ENCODE assay signal across 27 mouse cellular contexts in the genomic region with DNA sequence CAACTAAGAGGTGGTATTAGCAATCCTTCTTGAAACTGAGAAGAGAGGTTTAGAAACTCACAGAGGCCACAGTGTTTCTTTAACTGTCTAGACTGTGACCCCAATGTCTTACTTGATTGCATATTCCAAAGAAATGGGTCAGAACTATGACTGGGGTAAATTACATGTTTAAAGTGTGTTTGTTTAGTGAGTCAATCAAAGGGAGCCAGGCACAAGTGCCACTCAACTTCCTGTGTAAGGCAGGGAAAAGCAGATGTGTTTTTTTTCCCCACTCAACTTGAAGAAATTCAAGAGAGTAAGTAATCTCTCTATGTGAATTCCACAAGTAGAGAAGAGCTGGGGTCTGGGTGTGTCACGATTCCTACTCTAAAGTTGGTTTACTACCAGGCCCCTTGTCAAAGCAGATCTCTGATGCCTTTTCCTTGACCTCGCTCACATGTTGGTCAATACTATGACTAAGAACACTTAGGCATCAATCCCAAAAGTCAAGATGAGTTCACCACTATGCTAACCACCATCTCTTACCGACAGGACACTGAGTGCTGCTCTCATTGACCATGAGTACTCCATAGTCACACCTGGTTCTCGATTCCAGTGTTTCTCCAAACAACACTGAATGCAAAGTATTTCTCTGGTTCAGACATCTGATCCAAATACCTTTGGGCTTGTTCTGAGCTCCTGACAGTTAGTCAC. TPM values are rescaled to one million over a fixed set of nuclear protein-coding genes. Genes with fewer than 3 reads are reported as not detected.
DNase-seq lines count a peak whose midpoint lies in the region; ATAC-seq and TF ChIP-seq lines count a peak whose summit lies in the region.
"Had no signal": no experiment of that assay in that cellular context is flagged by ENCODE, and none has a peak within 500 bp of the region (broad histone marks: within the 10 kb centered on the region; RNA-seq: fewer than 3 reads in every experiment).

No protein-coding gene starts in this region.

- no peaks in the 10 kb centered on the region for H3K9me3 ChIP-seq in lung, postnatal 0 days (ENCODE audit: low read length)
- H3K9me3 ChIP-seq in stomach, postnatal 0 days (ENCODE audit: control insufficient read depth, low read length) = no peaks in the 10 kb centered on the region
- no peaks in the 10 kb centered on the region for H3K9me3 ChIP-seq in hindbrain, embryonic 13.5 days
- no peaks in the 10 kb centered on the region for H3K9me3 ChIP-seq in hindbrain, embryonic 14.5 days (ENCODE audit: control insufficient read depth, low read length)
- H3K9me3 ChIP-seq: heart, embryonic 12.5 days; hindbrain, embryonic 15.5 days; limb, embryonic 12.5 days; neural tube, embryonic 13.5 days had no signal

- H3K4me2 ChIP-seq in lung, postnatal 0 days (replicated peaks; ENCODE audit: low read depth, low read length) = no peak overlapping the region
- H3K4me2 ChIP-seq in stomach, postnatal 0 days (replicated peaks; ENCODE audit: low read depth) = no peak overlapping the region
- no peak overlapping the region for H3K4me2 ChIP-seq in hindbrain, embryonic 13.5 days
- no peak overlapping the region for H3K4me2 ChIP-seq in hindbrain, embryonic 14.5 days (replicated peaks)
- H3K4me2 ChIP-seq: heart, embryonic 12.5 days; hindbrain, embryonic 15.5 days; limb, embryonic 12.5 days; liver, embryonic 15.5 days; midbrain, embryonic 11.5 days; neural tube, embryonic 13.5 days had no signal

- no peaks in the 10 kb centered on the region for H3K27me3 ChIP-seq in lung, postnatal 0 days (replicated peaks; ENCODE audit: insufficient read depth, low read length)
- no peaks in the 10 kb centered on the region for H3K27me3 ChIP-seq in stomach, postnatal 0 days (ENCODE audit: control insufficient read depth, insufficient read depth, low read length)
- H3K27me3 ChIP-seq in hindbrain, embryonic 13.5 days = no peaks in the 10 kb centered on the region
- H3K27me3 ChIP-seq in hindbrain, embryonic 14.5 days (ENCODE audit: control insufficient read depth, insufficient read depth, low read length) = no peaks in the 10 kb centered on the region
- H3K27me3 ChIP-seq: heart, embryonic 12.5 days; hindbrain, embryonic 15.5 days; limb, embryonic 12.5 days; liver, embryonic 15.5 days; neural tube, embryonic 13.5 days had no signal

- no peak for TF ChIP-seq POLR2A in embryonic fibroblast, embryonic 13.5 days (IDR thresholded peaks at IDR 0.05; ENCODE audit: low read depth, low read length)

- DNase-seq in 3134 (ENCODE audit: extremely low read depth, insufficient read length, low spot score) = peak; percentile 49
- DNase-seq in lung, postnatal 0 days (ENCODE audit: low spot score) = peak; percentile 88
- peak; percentile 9 to 46 for DNase-seq in lung, postnatal 4 days
- DNase-seq in stomach, postnatal 0 days (ENCODE audit: low spot score) = no peak
- no peak for DNase-seq in hindbrain, embryonic 14.5 days (ENCODE audit: low spot score)
- DNase-seq: adrenal gland, adult 2 months; adrenal gland, postnatal 36 days; cerebellum, adult 8-10 months; cerebellum, postnatal 25 days; gastrocnemius, adult 2 months; heart, adult 2 months; heart, postnatal 4 days; kidney, adult 11 months; kidney, postnatal 14 days; right cerebral cortex, postnatal 4 days; thymus, postnatal 14 days had no signal

- WGBS in lung, postnatal 0 days = 65% methylated on average over 4 of the region's 4 CpGs
- WGBS in stomach, postnatal 0 days = 77% methylated on average over 4 of the region's 4 CpGs
- WGBS in hindbrain, embryonic 13.5 days = 91% methylated on average over 4 of the region's 4 CpGs
- 94% methylated on average over 4 of the region's 4 CpGs for WGBS in hindbrain, embryonic 14.5 days

- no peak for TF ChIP-seq CTCF in embryonic fibroblast, embryonic 13.5 days (IDR thresholded peaks at IDR 0.05; ENCODE audit: borderline replicate concordance, insufficient read depth, low read length)
- TF ChIP-seq CTCF in lung, postnatal 0 days (IDR thresholded peaks at IDR 0.05) = no peak
- no peak for TF ChIP-seq CTCF in stomach, postnatal 0 days (IDR thresholded peaks at IDR 0.05; ENCODE audit: low read depth)

- peaks cover 11% of the 10 kb centered on the region for H3K4me1 ChIP-seq in embryonic fibroblast, embryonic 13.5 days (ENCODE audit: control insufficient read depth, insufficient read depth, low read length)
- no peaks in the 10 kb centered on the region for H3K4me1 ChIP-seq in lung, postnatal 0 days (ENCODE audit: insufficient read depth, low read depth, low read length)
- H3K4me1 ChIP-seq in stomach, postnatal 0 days (replicated peaks; ENCODE audit: control insufficient read depth, insufficient read depth) = no peaks in the 10 kb centered on the region
- H3K4me1 ChIP-seq in hindbrain, embryonic 13.5 days (replicated peaks) = no peaks in the 10 kb centered on the region
- H3K4me1 ChIP-seq in hindbrain, embryonic 14.5 days (replicated peaks; ENCODE audit: control insufficient read depth, insufficient read depth, low read length) = no peaks in the 10 kb centered on the region
- H3K4me1 ChIP-seq: heart, embryonic 12.5 days; hindbrain, embryonic 15.5 days; limb, embryonic 12.5 days; liver, embryonic 15.5 days; neural tube, embryonic 13.5 days had no signal

- H3K9ac ChIP-seq in lung, postnatal 0 days (replicated peaks; ENCODE audit: low read depth) = no peak overlapping the region
- no peak overlapping the region for H3K9ac ChIP-seq in stomach, postnatal 0 days (ENCODE audit: low read length)
- H3K9ac ChIP-seq in hindbrain, embryonic 13.5 days = no peak overlapping the region
- no peak overlapping the region for H3K9ac ChIP-seq in hindbrain, embryonic 14.5 days
- H3K9ac ChIP-seq: heart, embryonic 12.5 days; hindbrain, embryonic 15.5 days; limb, embryonic 12.5 days; liver, embryonic 15.5 days; neural tube, embryonic 13.5 days had no signal

- no peak overlapping the region for H3K4me3 ChIP-seq in embryonic fibroblast, embryonic 13.5 days (ENCODE audit: insufficient read depth, low read length)
- no peak overlapping the region for H3K4me3 ChIP-seq in lung, postnatal 0 days (ENCODE audit: low read depth, low read length)
- H3K4me3 ChIP-seq in stomach, postnatal 0 days (ENCODE audit: low read depth, low read length) = no peak overlapping the region
- no peak overlapping the region for H3K4me3 ChIP-seq in hindbrain, embryonic 13.5 days
- H3K4me3 ChIP-seq in hindbrain, embryonic 14.5 days (replicated peaks; ENCODE audit: low read length) = no peak overlapping the region
- H3K4me3 ChIP-seq: gastrocnemius, adult 2 months; heart, adult 2 months; heart, embryonic 12.5 days; hindbrain, embryonic 15.5 days; left cerebral cortex, adult 2 months; limb, embryonic 12.5 days; liver, embryonic 15.5 days; neural tube, embryonic 13.5 days had no signal

- TF ChIP-seq EP300 in lung, postnatal 0 days (IDR thresholded peaks at IDR 0.05) = peak; percentile 93
- TF ChIP-seq EP300 in stomach, postnatal 0 days (optimal IDR thresholded peaks at IDR 0.05) = no peak

- peak overlapping the region; percentile 78; the same call in 1 of the 2 replicates for H3K27ac ChIP-seq in embryonic fibroblast, embryonic 13.5 days (ENCODE audit: insufficient read depth, low read length)
- H3K27ac ChIP-seq in lung, postnatal 0 days (ENCODE audit: low read length) = peak overlapping the region; percentile 15
- no peak overlapping the region for H3K27ac ChIP-seq in stomach, postnatal 0 days (replicated peaks)
- H3K27ac ChIP-seq in hindbrain, embryonic 13.5 days = no peak overlapping the region
- no peak overlapping the region for H3K27ac ChIP-seq in hindbrain, embryonic 14.5 days
- H3K27ac ChIP-seq: gastrocnemius, adult 2 months; heart, adult 2 months; hindbrain, embryonic 15.5 days; left cerebral cortex, adult 2 months; limb, embryonic 12.5 days; liver, embryonic 15.5 days; neural tube, embryonic 13.5 days had no signal

- H3K36me3 ChIP-seq in lung, postnatal 0 days (ENCODE audit: insufficient read depth, low read length) = no peaks in the 10 kb centered on the region
- H3K36me3 ChIP-seq in stomach, postnatal 0 days (ENCODE audit: control insufficient read depth, insufficient read depth, low read length) = no peaks in the 10 kb centered on the region
- no peaks in the 10 kb centered on the region for H3K36me3 ChIP-seq in hindbrain, embryonic 13.5 days
- no peaks in the 10 kb centered on the region for H3K36me3 ChIP-seq in hindbrain, embryonic 14.5 days (replicated peaks; ENCODE audit: control insufficient read depth, insufficient read depth)
- H3K36me3 ChIP-seq: heart, embryonic 12.5 days; hindbrain, embryonic 15.5 days; limb, embryonic 12.5 days; liver, embryonic 15.5 days; neural tube, embryonic 13.5 days had no signal

- ATAC-seq in lung, postnatal 0 days = peak; percentile 92
- no peak for ATAC-seq in stomach, postnatal 0 days (ENCODE audit: low FRiP score, low TSS enrichment)
- no peak for ATAC-seq in hindbrain, embryonic 13.5 days (ENCODE audit: low FRiP score)
- no peak for ATAC-seq in hindbrain, embryonic 14.5 days (ENCODE audit: low FRiP score)
- ATAC-seq: activated CD4-positive, CD25-positive, alpha-beta regulatory T cell, adult 4 months; inflammation-experienced regulatory T-cells, adult 6 months had no signal

RNA-seq across cellular contexts. Expression of gene Rgs4, which starts 42.9 kb away (rescaled TPM):
- 12.9 and 18.2 TPM in 2 replicates for polyA plus RNA-seq in embryonic fibroblast, embryonic 13.5 days (2011; ENCODE audit: insufficient read length, low read depth, missing spikeins)
- polyA plus RNA-seq in lung, postnatal 0 days (2015; fragmentation: Nextera tagmentation; extraction: Ambion mirVana) = 15.0 and 16.3 TPM in 2 replicates
- 8.4 TPM in 2 replicates for polyA plus RNA-seq in stomach, postnatal 0 days (2015; fragmentation: Nextera tagmentation; extraction: Ambion mirVana)
- 50.0 and 51.1 TPM in 2 replicates for polyA plus RNA-seq in hindbrain, embryonic 13.5 days (2015; fragmentation: Nextera tagmentation; extraction: Ambion mirVana)
- 73.3 and 88.0 TPM in 2 replicates for polyA plus RNA-seq in hindbrain, embryonic 14.5 days (2014; fragmentation: Nextera tagmentation; extraction: Ambion mirVana)
- polyA plus RNA-seq: activated CD4-positive, CD25-positive, alpha-beta regulatory T cell, adult 4 months; inflammation-experienced regulatory T-cells, adult 6 months had no signal

RNA-seq across cellular contexts. Expression of gene Rgs5, which starts 49.2 kb away (rescaled TPM):
- polyA plus RNA-seq in embryonic fibroblast, embryonic 13.5 days (2011; ENCODE audit: insufficient read length, low read depth, missing spikeins) = 1.9 and 2.6 TPM in 2 replicates
- 6.0 and 6.8 TPM in 2 replicates for polyA plus RNA-seq in lung, postnatal 0 days (2015; fragmentation: Nextera tagmentation; extraction: Ambion mirVana)
- polyA plus RNA-seq in stomach, postnatal 0 days (2015; fragmentation: Nextera tagmentation; extraction: Ambion mirVana) = 12.2 and 12.8 TPM in 2 replicates
- 13.9 and 15.1 TPM in 2 replicates for polyA plus RNA-seq in hindbrain, embryonic 13.5 days (2015; fragmentation: Nextera tagmentation; extraction: Ambion mirVana)
- 24.2 and 25.6 TPM in 2 replicates for polyA plus RNA-seq in hindbrain, embryonic 14.5 days (2014; fragmentation: Nextera tagmentation; extraction: Ambion mirVana)
- polyA plus RNA-seq: activated CD4-positive, CD25-positive, alpha-beta regulatory T cell, adult 4 months had no signal

Comparison
In these comparisons a context has a peak if more than half of its experiments do, and no peak if none do; other contexts are left out.
1. DNase-seq: peak in 3134 (single experiment), lung, postnatal 0 days (single experiment) and lung, postnatal 4 days (2 of 2); none in stomach, postnatal 0 days (single experiment) and hindbrain, embryonic 14.5 days (single experiment).
2. H3K27ac ChIP-seq: peak in embryonic fibroblast, embryonic 13.5 days (single experiment) and lung, postnatal 0 days (single experiment); none in stomach, postnatal 0 days (single experiment), hindbrain, embryonic 13.5 days (single experiment) and hindbrain, embryonic 14.5 days (single experiment).